Mouse (Mus musculus): Measurements from ENCODE around the gene Itih3.

DNA sequence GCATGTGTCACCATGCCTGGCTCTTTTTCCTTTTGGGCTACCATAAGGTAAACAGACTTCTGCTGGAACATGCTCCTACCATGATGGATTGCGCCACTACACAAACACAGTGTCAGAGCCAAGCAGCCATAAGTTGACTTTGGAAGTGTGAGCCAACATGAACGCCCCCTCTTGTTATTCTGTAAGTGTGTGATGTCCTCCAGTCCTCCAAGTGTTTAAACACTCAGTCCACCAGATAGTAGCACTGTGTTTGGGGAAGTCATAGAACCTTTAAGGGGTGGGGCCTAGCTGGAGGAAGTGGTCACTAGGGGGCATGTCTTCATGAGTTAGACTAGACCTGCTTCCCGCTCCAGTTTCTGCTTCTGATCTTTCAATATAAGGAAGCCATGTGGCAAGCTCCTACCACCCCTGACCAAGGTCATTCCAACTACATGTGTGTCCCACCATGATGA lies 15.7 kb downstream of the Itih3 start:
- no peak for TF ChIP-seq POLR2A (IDR thresholded peaks at IDR 0.05; ENCODE audit: low read depth, low read length)
- TF ChIP-seq CTCF (conservative IDR thresholded peaks at IDR 0.05; ENCODE audit: insufficient read depth, insufficient read length, low read depth, low read length): no peak
